Mouse (Mus musculus) c-Kit-positive CD71-negative TER-119-negative erythroid progenitor cells, embryonic 14.5 days (primary cell): ENCODE measurements around the gene Ugt1a1.

Experiments used
- DNase-seq: peaks from one replicate; pipeline ENCODE4 v3.0.0-alpha.2; 2013; ENCODE audit warnings: low read depth

Gene Ugt1a1

GRCm38 (mm10) chr1:88234646-88235045 lies 22.9 kb downstream of the Ugt1a1 start:
- DNase-seq, result no peak

DNA sequence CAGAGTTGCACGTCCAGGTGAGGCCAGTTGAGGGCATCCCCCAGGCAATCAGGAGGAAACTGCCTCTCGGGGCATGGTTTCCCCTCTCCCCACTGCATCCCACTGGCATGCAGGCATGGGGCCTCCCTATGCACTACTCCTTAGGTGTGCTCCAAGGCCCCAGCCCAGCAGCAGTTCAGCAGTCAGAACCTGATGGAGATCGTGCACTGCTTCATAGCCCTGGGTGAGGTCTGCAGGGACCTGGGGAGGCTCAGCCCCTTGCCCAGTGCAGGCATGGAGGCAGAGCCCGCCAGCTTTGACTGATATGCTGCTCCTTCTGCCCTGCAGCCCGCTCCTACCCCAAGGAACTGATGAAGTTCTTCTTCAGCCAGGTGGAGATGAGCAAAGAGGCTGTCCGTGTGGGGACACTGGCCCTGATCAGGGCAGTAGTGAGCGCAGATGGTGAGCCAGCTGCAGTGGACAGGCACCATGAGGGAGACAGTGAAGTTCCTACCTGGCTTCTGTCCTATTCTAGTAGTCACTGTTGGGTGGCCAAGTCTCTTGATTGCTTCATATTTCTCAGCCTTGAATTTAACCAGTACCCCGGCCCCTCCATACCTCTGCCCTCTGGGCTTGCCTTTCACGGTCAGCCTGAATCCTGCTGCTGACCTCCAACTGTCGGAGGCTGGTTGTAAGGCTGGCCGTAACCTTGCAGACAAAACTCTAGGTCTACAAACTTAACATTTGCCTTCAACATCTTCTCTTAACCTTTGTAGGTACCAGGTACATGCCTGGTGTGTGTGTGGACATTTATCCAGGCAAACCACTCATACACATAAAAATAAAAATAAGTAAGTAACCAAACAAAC lies 23.5 kb downstream of the Ugt1a1 start:
- no peak for DNase-seq

DNA sequence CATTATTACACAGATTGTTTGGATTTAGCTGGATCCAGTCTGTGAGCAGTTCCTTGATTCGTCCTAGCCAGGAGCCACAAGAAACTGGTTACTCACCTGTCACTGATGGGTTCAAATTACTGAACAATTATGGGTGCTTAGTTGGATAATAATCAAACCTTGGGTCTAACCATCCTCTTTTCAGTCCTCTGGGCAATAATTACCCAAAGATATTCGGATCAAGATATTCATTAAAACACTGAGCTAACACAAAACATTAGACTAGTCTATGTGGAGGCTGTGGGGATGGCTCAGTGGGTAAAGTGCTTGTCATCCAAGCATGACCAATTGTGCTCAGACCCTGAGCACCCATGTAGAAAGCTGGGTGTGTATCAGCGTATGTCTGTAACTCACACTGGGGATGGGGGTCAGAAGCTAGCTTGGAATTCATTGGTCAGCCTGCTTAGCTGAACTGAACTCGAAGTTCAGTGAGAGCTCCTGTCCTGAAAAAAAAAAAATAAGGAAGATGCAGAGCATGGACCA lies 24.2 kb downstream of the Ugt1a1 start:
- DNase-seq, result no peak

DNA sequence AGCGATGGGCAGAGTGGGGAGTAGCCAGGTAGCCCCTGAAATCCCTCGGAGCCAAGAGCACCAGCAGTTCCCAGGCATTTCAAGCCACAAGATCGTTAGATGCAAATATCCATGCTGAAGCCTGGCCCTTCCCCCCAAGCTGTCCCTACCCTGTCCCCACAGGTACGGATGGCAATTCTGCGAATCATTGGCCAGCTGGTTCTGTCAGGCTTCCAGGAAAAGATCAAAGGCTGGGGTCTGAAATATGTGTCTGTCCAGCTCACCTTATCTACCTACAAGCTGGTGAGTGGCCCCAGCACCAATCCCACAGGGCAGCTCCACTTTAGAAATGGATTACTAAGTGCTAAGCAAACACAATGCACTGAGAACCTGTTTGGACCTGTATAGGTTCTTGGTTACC lies 25.6 kb downstream of the Ugt1a1 start:
- DNase-seq, result no peak

DNA sequence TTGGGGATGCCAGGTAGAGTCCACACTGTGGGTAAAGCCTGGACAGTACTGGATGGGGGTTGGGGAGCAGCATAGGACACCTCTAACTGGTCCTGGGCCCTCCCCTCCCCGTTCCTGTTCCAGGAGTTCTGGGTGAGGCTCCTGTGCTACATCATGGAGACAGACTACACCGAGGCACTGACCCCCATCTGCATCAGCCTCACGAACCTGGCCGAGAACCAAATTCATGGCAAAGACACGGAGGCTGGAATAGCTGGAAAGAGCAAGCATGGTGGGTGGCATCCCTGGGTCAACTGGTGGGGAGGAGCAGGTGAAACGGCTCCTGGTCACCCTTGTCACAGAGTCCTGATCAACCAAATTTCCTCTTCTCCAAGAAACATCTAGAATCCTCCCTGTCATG lies 27.0 kb downstream of the Ugt1a1 start:
- DNase-seq, result no peak

- DNase-seq, result no peak
Measured at GRCm38 (mm10) chr1:88240072-88240471, 28.3 kb downstream of the Ugt1a1 start.

- no peak for DNase-seq
Measured at GRCm38 (mm10) chr1:88240579-88240978, 28.8 kb downstream of the Ugt1a1 start.

- no peak for DNase-seq
Measured at GRCm38 (mm10) chr1:88243861-88244260, 32.1 kb downstream of the Ugt1a1 start.

- DNase-seq, result no peak
Measured at GRCm38 (mm10) chr1:88245881-88246280, 34.1 kb downstream of the Ugt1a1 start.

- no peak for DNase-seq
Measured at GRCm38 (mm10) chr1:88246386-88246785, 34.6 kb downstream of the Ugt1a1 start.

DNA sequence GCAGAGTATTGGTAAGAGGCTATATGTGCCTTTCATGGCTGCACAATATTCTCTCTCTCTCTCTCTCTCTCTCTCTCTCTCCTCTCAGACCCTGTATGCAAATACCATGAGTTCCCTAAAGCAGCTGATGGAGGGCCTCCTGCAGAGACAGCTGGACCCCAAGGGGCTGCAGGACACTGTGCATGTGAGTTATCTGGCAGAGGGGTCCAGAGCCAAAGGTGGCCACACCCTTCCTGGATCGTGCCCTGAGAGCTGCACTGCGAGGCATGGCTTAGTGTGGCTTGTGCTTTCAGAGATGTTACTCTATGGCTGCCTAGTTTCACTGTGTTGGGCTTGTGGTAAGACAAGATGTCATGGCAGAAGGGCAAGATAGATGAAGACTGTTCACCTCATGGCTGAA lies 35.9 kb downstream of the Ugt1a1 start:
- no peak for DNase-seq

GRCm38 (mm10) chr1:88248658-88249057 lies 36.9 kb downstream of the Ugt1a1 start:
- no peak for DNase-seq

DNA sequence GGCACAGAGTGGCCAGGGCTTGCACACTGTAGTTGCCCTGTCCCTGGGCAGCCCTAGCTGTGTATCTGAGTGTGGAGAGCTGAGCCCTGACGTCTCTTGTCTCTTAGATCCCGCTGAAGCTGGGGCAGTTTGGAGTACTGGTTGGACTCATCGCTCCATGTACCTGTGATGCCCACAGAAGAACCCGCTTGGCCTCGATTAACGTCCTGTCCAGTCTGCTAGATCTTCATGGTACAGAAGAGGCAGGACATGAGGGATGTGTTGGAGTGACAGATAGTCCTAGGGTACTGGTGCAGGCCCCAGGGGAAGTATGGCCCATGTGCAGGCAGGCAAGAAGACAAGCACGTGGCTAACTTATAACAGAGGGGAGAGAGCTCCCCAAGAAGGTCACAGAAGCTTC lies 37.8 kb downstream of the Ugt1a1 start:
- DNase-seq, result no peak

- DNase-seq, result no peak
Measured at GRCm38 (mm10) chr1:88250023-88250422, 38.3 kb downstream of the Ugt1a1 start.

DNA sequence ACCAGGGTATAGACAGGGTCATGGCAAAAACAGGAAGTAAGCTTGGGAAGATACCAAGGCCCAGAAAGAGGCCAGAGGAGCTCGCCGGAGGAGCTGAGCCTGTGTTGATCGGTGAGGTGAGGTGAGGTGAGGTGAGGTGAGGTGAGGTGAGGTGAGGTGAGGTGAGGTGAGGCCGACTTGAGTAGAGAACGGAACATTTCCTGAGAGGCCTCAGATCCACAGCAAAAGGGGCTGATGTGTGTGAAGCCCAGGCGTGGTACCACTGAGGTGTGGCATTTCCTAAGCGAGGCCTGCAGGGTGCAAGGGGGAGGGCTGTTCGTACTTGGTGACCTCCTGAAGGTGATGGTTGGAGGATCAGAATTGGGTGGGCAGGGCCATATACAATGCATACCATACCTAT lies 41.3 kb downstream of the Ugt1a1 start:
- DNase-seq, result no peak

- DNase-seq, result no peak
Measured at GRCm38 (mm10) chr1:88253540-88253939, 41.8 kb downstream of the Ugt1a1 start.

- no peak for DNase-seq
Measured at GRCm38 (mm10) chr1:88254793-88255465, 43.2 kb downstream of the Ugt1a1 start.

GRCm38 (mm10) chr1:88255466-88255857 lies 43.7 kb downstream of the Ugt1a1 start:
- no peak for DNase-seq

DNA sequence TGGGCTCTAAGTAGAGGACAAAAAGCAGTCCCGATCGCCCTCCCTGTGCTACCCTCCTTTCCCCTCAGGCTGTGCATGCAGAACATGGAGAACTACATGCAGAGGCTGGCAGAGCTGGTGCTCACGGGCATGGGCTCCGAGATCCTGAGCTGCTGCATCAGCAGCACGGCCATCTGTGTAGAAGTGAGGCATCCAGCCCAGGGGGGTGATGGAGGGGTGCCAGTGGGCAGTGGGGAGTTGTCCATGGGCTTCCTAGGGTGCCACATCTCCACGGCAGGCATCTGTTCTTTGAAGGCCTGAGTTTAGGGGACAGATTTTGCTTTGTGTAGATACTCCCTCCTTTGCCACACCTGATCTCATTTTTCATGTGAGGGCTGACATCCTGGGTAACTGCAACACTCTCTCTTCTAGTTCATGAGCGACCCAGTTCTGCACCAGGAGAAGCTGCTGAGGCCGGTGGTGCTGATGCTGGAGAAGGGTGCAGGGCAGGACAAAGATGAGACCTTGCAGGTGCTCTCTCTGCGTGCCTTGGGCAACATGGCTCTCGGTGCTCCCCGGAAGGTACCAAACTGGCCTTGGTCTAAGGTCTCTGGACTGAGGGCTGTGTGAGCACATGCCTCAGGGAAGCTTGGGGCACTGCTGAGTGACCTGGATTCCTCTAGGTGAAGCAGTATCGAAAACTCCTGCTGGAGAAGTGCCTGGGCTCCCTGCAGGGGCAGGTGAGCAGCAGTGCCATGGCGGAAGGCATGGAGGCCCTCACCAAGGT lies 44.4 kb downstream of the Ugt1a1 start:
- no peak for DNase-seq

DNA sequence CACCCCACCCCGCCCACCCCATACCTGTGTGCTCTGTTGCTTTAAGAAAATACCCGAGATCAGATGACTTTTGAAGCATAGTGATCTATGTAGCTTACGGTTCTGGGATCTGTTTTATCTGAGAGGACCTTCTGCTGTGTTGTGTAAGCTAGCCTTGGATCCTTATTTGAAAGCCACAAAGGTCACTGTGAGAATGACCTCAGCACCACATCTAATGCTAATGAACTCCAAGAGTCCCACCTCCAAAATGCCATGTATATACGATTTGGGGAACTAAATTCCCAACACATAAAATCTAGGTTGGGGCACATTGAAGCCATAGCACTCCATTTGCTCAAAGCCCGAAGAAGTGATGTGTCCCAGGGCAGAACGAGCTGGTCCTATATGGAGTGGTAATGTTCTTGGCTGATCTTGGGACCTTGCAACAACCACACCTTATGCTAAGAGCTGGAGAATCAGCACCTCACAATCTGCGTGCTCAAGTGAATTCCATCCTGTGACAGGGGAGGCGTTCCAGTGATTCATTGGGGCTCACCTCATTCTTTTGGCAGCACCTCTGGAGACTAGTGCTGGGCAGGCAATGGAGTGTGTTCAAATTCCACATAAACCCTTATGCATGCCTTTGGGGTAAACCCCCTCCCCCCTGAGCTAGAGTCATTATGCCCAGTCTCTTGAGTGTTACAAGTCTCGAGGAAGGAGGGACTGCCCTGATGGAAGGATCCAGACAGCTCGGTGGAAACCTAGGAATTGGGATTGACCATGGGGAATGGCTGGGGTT lies 45.3 kb downstream of the Ugt1a1 start:
- no peak for DNase-seq

DNA sequence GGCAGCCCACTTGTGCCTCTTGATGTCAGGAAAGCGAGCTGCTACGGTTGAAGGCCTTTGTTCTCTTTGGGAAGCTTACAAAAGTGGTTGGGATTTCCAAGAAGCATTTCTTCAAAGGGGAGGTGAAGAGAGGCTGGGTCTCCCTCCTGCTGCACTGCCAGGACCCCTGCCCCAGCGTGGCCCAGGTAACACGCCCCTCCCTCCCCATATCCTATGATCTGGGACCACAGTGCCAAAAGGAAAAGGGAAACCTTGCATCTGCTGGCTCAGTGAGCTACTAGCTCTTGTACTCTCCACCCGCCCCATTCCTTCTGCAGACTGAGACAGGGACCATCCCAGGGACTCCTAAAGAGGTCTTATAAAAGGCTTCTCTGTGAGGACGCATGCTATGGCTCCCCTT lies 45.9 kb downstream of the Ugt1a1 start:
- DNase-seq, result no peak

GRCm38 (mm10) chr1:88258361-88258760 lies 46.6 kb downstream of the Ugt1a1 start:
- no peak for DNase-seq
